Mouse (Mus musculus) MEL (cell line): ENCODE results near the gene 1700021F05Rik. TPM values are rescaled to one million over a fixed set of nuclear protein-coding genes. Genes with fewer than 3 reads are reported as not detected.

Source experiments
- DNase-seq: peaks from one replicate; pipeline ENCODE4 v3.0.0; 2011; ENCODE audit warnings: low read depth, low spot score
- H3K27ac ChIP-seq: 2 replicates; pipeline ENCODE4 v1.5.1; 2012; ENCODE audit warnings: low read depth, mild to moderate bottlenecking, control low read depth, low read length, moderate library complexity; ENCODE audit not compliant: control insufficient read depth
- H3K27me3 ChIP-seq, 2 experiments: fragments of 150-350 bp in 1 of 2; sonication (generic) in 1 of 2; 2 replicates each; pipeline ENCODE4 v1.6.1; 2012; ENCODE audit warnings: low read length in 2 of 2, mild to moderate bottlenecking in 2 of 2, improper control_type of control experiment in 1 of 2, moderate library complexity in 1 of 2; ENCODE audit not compliant: insufficient read depth in 2 of 2, control insufficient read depth in 1 of 2
- H3K36me3 ChIP-seq, 2 experiments: 2 replicates each; pipeline ENCODE4 v1.6.1; 2012 to 2014; ENCODE audit warnings: low read length in 2 of 2, improper control_type of control experiment in 1 of 2, inconsistent platforms in 1 of 2, mild to moderate bottlenecking in 1 of 2; ENCODE audit not compliant: insufficient read depth in 2 of 2, control insufficient read depth in 1 of 2
- H3K4me1 ChIP-seq, 2 experiments: fragments of 150-350 bp in 1 of 2; sonication (generic) in 1 of 2; 2 replicates each; pipeline ENCODE4 v1.6.1; 2012; ENCODE audit warnings: low read length in 2 of 2, improper control_type of control experiment in 1 of 2, mild to moderate bottlenecking in 1 of 2; ENCODE audit not compliant: insufficient read depth in 2 of 2, control insufficient read depth in 1 of 2
- H3K4me3 ChIP-seq, 2 experiments: fragments of 150-350 bp in 1 of 2; sonication (generic) in 1 of 2; 2 replicates each; pipeline ENCODE4 v1.5.1; 2012; ENCODE audit warnings: low read depth in 2 of 2, low read length in 2 of 2, mild to moderate bottlenecking in 2 of 2, moderate library complexity in 2 of 2, control low read depth in 1 of 2, improper control_type of control experiment in 1 of 2; ENCODE audit not compliant: control insufficient read depth in 1 of 2, insufficient read depth in 1 of 2
- H3K79me2 ChIP-seq: 2 replicates; pipeline ENCODE4 v1.6.1; 2012; ENCODE audit warnings: mild to moderate bottlenecking, low read length, moderate library complexity; ENCODE audit not compliant: control insufficient read depth, poor library complexity, insufficient read depth
- H3K9ac ChIP-seq: 2 replicates; pipeline ENCODE4 v1.6.1; 2012; ENCODE audit warnings: low read depth, mild to moderate bottlenecking, control low read depth, low read length, moderate library complexity; ENCODE audit not compliant: control insufficient read depth, poor library complexity, severe bottlenecking
- H3K9me3 ChIP-seq: fragments of 150-350 bp; sonication (generic); replicated peaks from 2 replicates; pipeline ENCODE4 v1.6.1; 2012; ENCODE audit warnings: mild to moderate bottlenecking, low read length, improper control_type of control experiment, moderate library complexity; ENCODE audit not compliant: insufficient read depth
- CTCF ChIP-seq, 3 experiments: IDR thresholded peaks in 2 of 3; conservative IDR thresholded peaks in 1 of 3; 2 replicates each; pipeline ENCODE4 v1.5.1; 2011 to 2012; ENCODE audit warnings: low read length in 3 of 3, low read depth in 2 of 3, mild to moderate bottlenecking in 2 of 3, improper control_type of control experiment in 1 of 3, inconsistent platforms in 1 of 3, mixed read lengths in 1 of 3, moderate library complexity in 1 of 3; ENCODE audit not compliant: control insufficient read depth in 1 of 3, insufficient read depth in 1 of 3, poor library complexity in 1 of 3, severe bottlenecking in 1 of 3
- E2F4 ChIP-seq: IDR thresholded peaks from 2 replicates; pipeline ENCODE4 v1.6.1; 2011; ENCODE audit warnings: low read depth, low read length, improper control_type of control experiment, borderline replicate concordance
- ETS1 ChIP-seq: IDR thresholded peaks from 2 replicates; pipeline ENCODE4 v1.6.1; 2012; ENCODE audit warnings: low read depth, mild to moderate bottlenecking, inconsistent platforms, low read length, improper control_type of control experiment, moderate library complexity
- GATA1 ChIP-seq: IDR thresholded peaks from 2 replicates; pipeline ENCODE4 v1.6.1; 2011; ENCODE audit warnings: low read depth, low read length, improper control_type of control experiment
- HCFC1 ChIP-seq: IDR thresholded peaks from 2 replicates; pipeline ENCODE4 v1.6.1; 2012; ENCODE audit warnings: low read depth, mild to moderate bottlenecking, inconsistent platforms, low read length, improper control_type of control experiment, moderate library complexity
- JUND ChIP-seq: IDR thresholded peaks from 2 replicates; pipeline ENCODE4 v1.6.1; 2011; ENCODE audit warnings: low read depth, mild to moderate bottlenecking, improper control_type of control experiment, low read length
- MAZ ChIP-seq: IDR thresholded peaks from 2 replicates; pipeline ENCODE4 v1.6.1; 2012; ENCODE audit warnings: low read depth, mild to moderate bottlenecking, inconsistent platforms, low read length, improper control_type of control experiment
- MYB ChIP-seq: IDR thresholded peaks from 2 replicates; pipeline ENCODE4 v1.6.1; 2011; ENCODE audit warnings: mild to moderate bottlenecking, low read depth, low read length, improper control_type of control experiment
- MYC ChIP-seq: IDR thresholded peaks from 2 replicates; pipeline ENCODE4 v1.6.1; 2011; ENCODE audit warnings: low read depth, mild to moderate bottlenecking, low read length, improper control_type of control experiment, moderate library complexity
- NELFE ChIP-seq: IDR thresholded peaks from 2 replicates; pipeline ENCODE4 v1.6.1; 2011; ENCODE audit warnings: low read depth, low read length, improper control_type of control experiment
- NRF1 ChIP-seq: IDR thresholded peaks from 2 replicates; pipeline ENCODE4 v1.6.1; 2014; ENCODE audit warnings: low read depth, mild to moderate bottlenecking, inconsistent platforms, low read length, improper control_type of control experiment, moderate library complexity; ENCODE audit not compliant: poor library complexity, insufficient read depth, severe bottlenecking
- POLR2A ChIP-seq, 2 experiments: IDR thresholded peaks; 2 replicates each; pipeline ENCODE4 v1.6.1; 2011 to 2012; ENCODE audit warnings: low read length in 2 of 2, mild to moderate bottlenecking in 2 of 2, control low read depth in 1 of 2, improper control_type of control experiment in 1 of 2, low read depth in 1 of 2, moderate library complexity in 1 of 2; ENCODE audit not compliant: control insufficient read depth in 1 of 2, insufficient read depth in 1 of 2, poor library complexity in 1 of 2
- RCOR1 ChIP-seq: IDR thresholded peaks from 2 replicates; pipeline ENCODE4 v1.6.1; 2012; ENCODE audit warnings: low read depth, mild to moderate bottlenecking, inconsistent platforms, low read length, improper control_type of control experiment
- SMC3 ChIP-seq: IDR thresholded peaks from 2 replicates; pipeline ENCODE4 v1.6.1; 2011; ENCODE audit warnings: low read depth, low read length, improper control_type of control experiment
- UBTF ChIP-seq: IDR thresholded peaks from 2 replicates; pipeline ENCODE4 v1.6.1; 2012; ENCODE audit warnings: low read depth, mild to moderate bottlenecking, inconsistent platforms, low read length, improper control_type of control experiment, moderate library complexity, borderline replicate concordance; ENCODE audit not compliant: insufficient read depth
- USF2 ChIP-seq, 2 experiments: IDR thresholded peaks; 2 replicates each; pipeline ENCODE4 v1.6.1; 2011 to 2012; ENCODE audit warnings: improper control_type of control experiment in 2 of 2, low read length in 2 of 2, borderline replicate concordance in 1 of 2, inconsistent platforms in 1 of 2, low read depth in 1 of 2, mild to moderate bottlenecking in 1 of 2; ENCODE audit not compliant: insufficient read depth in 1 of 2
- ZC3H11A ChIP-seq: IDR thresholded peaks from 2 replicates; pipeline ENCODE4 v1.6.1; 2012; ENCODE audit warnings: low read depth, mild to moderate bottlenecking, inconsistent platforms, low read length, improper control_type of control experiment
- ZMIZ1 ChIP-seq: IDR thresholded peaks from 2 replicates; pipeline ENCODE4 v1.6.1; 2012; ENCODE audit warnings: low read depth, mild to moderate bottlenecking, inconsistent platforms, low read length, improper control_type of control experiment, moderate library complexity
- polyA plus RNA-seq, 2 experiments: library from polyadenylated mRNA; stranded (reverse) in 1 of 2; unstranded in 1 of 2; fragments of >175 nt in 1 of 2; fragments of >200 nt in 1 of 2; gene quantifications; 2 replicates each; pipeline versions ENCODE4 v1.2.1 to v1.2.4; 2012; ENCODE audit warnings: low replicate concordance in 2 of 2, low read depth in 1 of 2; ENCODE audit not compliant: insufficient read length in 2 of 2, insufficient read depth in 1 of 2, missing spikeins in 1 of 2
- total RNA-seq: library from RNA; depleted of rRNA; stranded (reverse); fragments of 300-350 nt; gene quantifications from 2 replicates; pipeline ENCODE4 v1.2.3, GENCODE M21; 2012

Gene 1700021F05Rik
- total and polyA plus RNA-seq, 3 experiments = 66.5 to 93.8 TPM; not detected in 1

DNA sequence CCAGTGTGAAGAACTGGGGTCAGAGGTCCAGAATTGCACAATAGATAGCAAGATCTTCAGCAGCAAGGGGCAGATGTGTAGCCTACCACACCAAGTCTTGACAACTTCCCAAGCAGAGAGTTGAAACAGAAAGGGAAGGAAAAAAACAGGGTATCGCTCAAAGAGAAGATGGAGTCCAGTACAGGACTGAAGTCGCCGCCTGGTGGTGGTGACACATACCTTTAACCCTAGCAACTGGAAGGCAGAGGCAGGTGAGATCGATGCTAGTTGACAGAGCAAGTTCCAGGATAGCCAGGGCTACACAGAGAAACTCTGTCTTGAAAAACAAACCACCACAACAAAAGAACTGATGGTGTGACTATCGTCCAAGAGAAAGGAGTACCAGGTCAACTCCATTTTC is 8.6 kb upstream of the 1700021F05Rik start:
- DNase-seq = no peak
- Histone ChIP-seq H3K79me2 (no peaks in the 10 kb centered on the region), H3K36me3 (no peaks in the 10 kb centered on the region), H3K4me3 (no peak overlapping the region), H3K27me3 (no peaks in the 10 kb centered on the region; a peak in 1 of 4 replicates), H3K27ac (no peak overlapping the region), H3K9me3 (no peaks in the 10 kb centered on the region), H3K9ac (no peak overlapping the region), H3K4me1 (no peaks in the 10 kb centered on the region)
- TF ChIP-seq NRF1 (no peak), ETS1 (no peak), RCOR1 (no peak), USF2 (IDR thresholded peaks at IDR 0.05; ENCODE audit: borderline replicate concordance in 1 of 2, insufficient read depth in 1 of 2, low read depth in 1 of 2, low read length in 2 of 2) (no peak), SMC3 (peak; percentile 16; the same call in 1 of the 2 replicates), CTCF (IDR thresholded peaks at IDR 0.05 in 2 of 3, conservative IDR thresholded peaks at IDR 0.05 in 1 of 3; ENCODE audit: control insufficient read depth in 1 of 3, insufficient read depth in 1 of 3, low read depth in 2 of 3, low read length in 3 of 3, poor library complexity in 1 of 3, severe bottlenecking in 1 of 3) (peak in 2 of 3 experiments; percentile 14 to 22; a peak in 2 of 6 replicates), UBTF (no peak), HCFC1 (no peak)

DNA sequence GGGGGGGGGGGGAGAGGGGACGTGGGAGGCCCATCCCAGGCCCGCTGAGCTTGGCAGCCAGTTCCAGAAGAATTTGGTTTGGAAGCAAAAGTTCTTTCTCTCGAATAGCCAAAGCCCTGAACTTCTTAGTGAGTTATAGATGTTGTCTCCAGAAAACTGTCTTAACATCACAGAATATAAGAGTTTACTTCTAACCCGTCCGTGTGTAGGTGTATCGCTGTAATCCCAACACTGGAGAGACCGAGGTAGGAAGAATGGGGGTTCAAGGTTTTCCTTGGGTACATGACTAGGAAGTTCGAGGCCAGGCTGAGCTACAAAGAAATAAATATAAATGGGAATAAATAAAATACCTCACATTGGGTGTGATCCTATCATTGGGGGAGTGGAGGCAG is 355 bp upstream of the 1700021F05Rik start:
- peaks cover 4 to 17% of the 10 kb centered on the region in 2 experiments for H3K4me1 ChIP-seq
- H3K27me3 ChIP-seq = no peaks in the 10 kb centered on the region
- no peak for DNase-seq
- peak overlapping the region; percentile 38 for H3K27ac ChIP-seq
- TF ChIP-seq JUND = no peak
- no peak for TF ChIP-seq MYC
- TF ChIP-seq NRF1 = no peak
- no peak for TF ChIP-seq GATA1
- no peak for TF ChIP-seq E2F4
- no peak for TF ChIP-seq ZC3H11A
- no peak for TF ChIP-seq MYB
- TF ChIP-seq NELFE = no peak
- TF ChIP-seq MAZ = no peak
- no peak for TF ChIP-seq ZMIZ1
- no peak for TF ChIP-seq POLR2A (IDR thresholded peaks at IDR 0.05; ENCODE audit: control insufficient read depth in 1 of 2, insufficient read depth in 1 of 2, low read depth in 1 of 2, low read length in 2 of 2, poor library complexity in 1 of 2)
- peak overlapping the region; percentile 60 to 65 for H3K4me3 ChIP-seq
- H3K36me3 ChIP-seq = peaks cover 0 to 12% of the 10 kb centered on the region in 2 experiments; a peak in 2 of 4 replicates
- peak overlapping the region; percentile 69 for H3K9ac ChIP-seq
- H3K9me3 ChIP-seq = no peaks in the 10 kb centered on the region
- peaks cover 18% of the 10 kb centered on the region for H3K79me2 ChIP-seq
